Mouse (Mus musculus) MEL (cell line): Measurements from ENCODE around the gene 5730455P16Rik. TPM values are rescaled to one million over a fixed set of nuclear protein-coding genes. Genes with fewer than 3 reads are reported as not detected.

Experiments used
- DNase-seq: peaks from one replicate; pipeline ENCODE4 v3.0.0; 2011; ENCODE audit warnings: low read depth, low spot score
- H3K27ac ChIP-seq: 2 replicates; pipeline ENCODE4 v1.5.1; 2012; ENCODE audit warnings: low read depth, mild to moderate bottlenecking, control low read depth, low read length, moderate library complexity; ENCODE audit not compliant: control insufficient read depth
- H3K27me3 ChIP-seq, 2 experiments: fragments of 150-350 bp in 1 of 2; sonication (generic) in 1 of 2; 2 replicates each; pipeline ENCODE4 v1.6.1; 2012; ENCODE audit warnings: low read length in 2 of 2, mild to moderate bottlenecking in 2 of 2, improper control_type of control experiment in 1 of 2, moderate library complexity in 1 of 2; ENCODE audit not compliant: insufficient read depth in 2 of 2, control insufficient read depth in 1 of 2
- H3K36me3 ChIP-seq, 2 experiments: 2 replicates each; pipeline ENCODE4 v1.6.1; 2012 to 2014; ENCODE audit warnings: low read length in 2 of 2, improper control_type of control experiment in 1 of 2, inconsistent platforms in 1 of 2, mild to moderate bottlenecking in 1 of 2; ENCODE audit not compliant: insufficient read depth in 2 of 2, control insufficient read depth in 1 of 2
- H3K4me1 ChIP-seq, 2 experiments: fragments of 150-350 bp in 1 of 2; sonication (generic) in 1 of 2; 2 replicates each; pipeline ENCODE4 v1.6.1; 2012; ENCODE audit warnings: low read length in 2 of 2, improper control_type of control experiment in 1 of 2, mild to moderate bottlenecking in 1 of 2; ENCODE audit not compliant: insufficient read depth in 2 of 2, control insufficient read depth in 1 of 2
- H3K4me3 ChIP-seq, 2 experiments: fragments of 150-350 bp in 1 of 2; sonication (generic) in 1 of 2; 2 replicates each; pipeline ENCODE4 v1.5.1; 2012; ENCODE audit warnings: low read depth in 2 of 2, low read length in 2 of 2, mild to moderate bottlenecking in 2 of 2, moderate library complexity in 2 of 2, control low read depth in 1 of 2, improper control_type of control experiment in 1 of 2; ENCODE audit not compliant: control insufficient read depth in 1 of 2, insufficient read depth in 1 of 2
- H3K79me2 ChIP-seq: 2 replicates; pipeline ENCODE4 v1.6.1; 2012; ENCODE audit warnings: mild to moderate bottlenecking, low read length, moderate library complexity; ENCODE audit not compliant: control insufficient read depth, poor library complexity, insufficient read depth
- H3K9ac ChIP-seq: 2 replicates; pipeline ENCODE4 v1.6.1; 2012; ENCODE audit warnings: low read depth, mild to moderate bottlenecking, control low read depth, low read length, moderate library complexity; ENCODE audit not compliant: control insufficient read depth, poor library complexity, severe bottlenecking
- H3K9me3 ChIP-seq: fragments of 150-350 bp; sonication (generic); replicated peaks from 2 replicates; pipeline ENCODE4 v1.6.1; 2012; ENCODE audit warnings: mild to moderate bottlenecking, low read length, improper control_type of control experiment, moderate library complexity; ENCODE audit not compliant: insufficient read depth
- CTCF ChIP-seq, 3 experiments: IDR thresholded peaks in 2 of 3; conservative IDR thresholded peaks in 1 of 3; 2 replicates each; pipeline ENCODE4 v1.5.1; 2011 to 2012; ENCODE audit warnings: low read length in 3 of 3, low read depth in 2 of 3, mild to moderate bottlenecking in 2 of 3, improper control_type of control experiment in 1 of 3, inconsistent platforms in 1 of 3, mixed read lengths in 1 of 3, moderate library complexity in 1 of 3; ENCODE audit not compliant: control insufficient read depth in 1 of 3, insufficient read depth in 1 of 3, poor library complexity in 1 of 3, severe bottlenecking in 1 of 3
- ELF1 ChIP-seq: IDR thresholded peaks from 2 replicates; pipeline ENCODE4 v1.6.1; 2014; ENCODE audit warnings: low read depth, mild to moderate bottlenecking, inconsistent platforms, low read length, improper control_type of control experiment, moderate library complexity
- ETS1 ChIP-seq: IDR thresholded peaks from 2 replicates; pipeline ENCODE4 v1.6.1; 2012; ENCODE audit warnings: low read depth, mild to moderate bottlenecking, inconsistent platforms, low read length, improper control_type of control experiment, moderate library complexity
- HCFC1 ChIP-seq: IDR thresholded peaks from 2 replicates; pipeline ENCODE4 v1.6.1; 2012; ENCODE audit warnings: low read depth, mild to moderate bottlenecking, inconsistent platforms, low read length, improper control_type of control experiment, moderate library complexity
- JUND ChIP-seq: IDR thresholded peaks from 2 replicates; pipeline ENCODE4 v1.6.1; 2011; ENCODE audit warnings: low read depth, mild to moderate bottlenecking, improper control_type of control experiment, low read length
- KAT2A ChIP-seq: conservative IDR thresholded peaks from 2 replicates; pipeline ENCODE4 v1.6.1; 2012; ENCODE audit warnings: low read depth, low read length, improper control_type of control experiment, inconsistent platforms
- MAX ChIP-seq: IDR thresholded peaks from 2 replicates; pipeline ENCODE4 v1.6.1; 2011; ENCODE audit warnings: low read length, improper control_type of control experiment
- MYB ChIP-seq: IDR thresholded peaks from 2 replicates; pipeline ENCODE4 v1.6.1; 2011; ENCODE audit warnings: mild to moderate bottlenecking, low read depth, low read length, improper control_type of control experiment
- NRF1 ChIP-seq: IDR thresholded peaks from 2 replicates; pipeline ENCODE4 v1.6.1; 2014; ENCODE audit warnings: low read depth, mild to moderate bottlenecking, inconsistent platforms, low read length, improper control_type of control experiment, moderate library complexity; ENCODE audit not compliant: poor library complexity, insufficient read depth, severe bottlenecking
- POLR2A ChIP-seq, 2 experiments: IDR thresholded peaks; 2 replicates each; pipeline ENCODE4 v1.6.1; 2011 to 2012; ENCODE audit warnings: low read length in 2 of 2, mild to moderate bottlenecking in 2 of 2, control low read depth in 1 of 2, improper control_type of control experiment in 1 of 2, low read depth in 1 of 2, moderate library complexity in 1 of 2; ENCODE audit not compliant: control insufficient read depth in 1 of 2, insufficient read depth in 1 of 2, poor library complexity in 1 of 2
- POLR2AphosphoS2 ChIP-seq: IDR thresholded peaks from 2 replicates; pipeline ENCODE4 v1.6.1; 2011; ENCODE audit warnings: low read length, improper control_type of control experiment
- SIN3A ChIP-seq: IDR thresholded peaks from 2 replicates; pipeline ENCODE4 v1.6.1; 2012; ENCODE audit warnings: low read length, improper control_type of control experiment, inconsistent platforms
- SMC3 ChIP-seq: IDR thresholded peaks from 2 replicates; pipeline ENCODE4 v1.6.1; 2011; ENCODE audit warnings: low read depth, low read length, improper control_type of control experiment
- TAL1 ChIP-seq: IDR thresholded peaks from 2 replicates; pipeline ENCODE4 v1.6.1; 2012; ENCODE audit warnings: mild to moderate bottlenecking, inconsistent platforms, low read length, moderate library complexity, mixed read lengths
- USF2 ChIP-seq, 2 experiments: IDR thresholded peaks; 2 replicates each; pipeline ENCODE4 v1.6.1; 2011 to 2012; ENCODE audit warnings: improper control_type of control experiment in 2 of 2, low read length in 2 of 2, borderline replicate concordance in 1 of 2, inconsistent platforms in 1 of 2, low read depth in 1 of 2, mild to moderate bottlenecking in 1 of 2; ENCODE audit not compliant: insufficient read depth in 1 of 2
- polyA plus RNA-seq, 2 experiments: library from polyadenylated mRNA; stranded (reverse) in 1 of 2; unstranded in 1 of 2; fragments of >175 nt in 1 of 2; fragments of >200 nt in 1 of 2; gene quantifications; 2 replicates each; pipeline versions ENCODE4 v1.2.1 to v1.2.4; 2012; ENCODE audit warnings: low replicate concordance in 2 of 2, low read depth in 1 of 2; ENCODE audit not compliant: insufficient read length in 2 of 2, insufficient read depth in 1 of 2, missing spikeins in 1 of 2
- total RNA-seq: library from RNA; depleted of rRNA; stranded (reverse); fragments of 300-350 nt; gene quantifications from 2 replicates; pipeline ENCODE4 v1.2.3, GENCODE M21; 2012

The 5730455P16Rik gene
- total and polyA plus RNA-seq, 3 experiments = 9.5 to 10.1 TPM; not detected in 1

DNA sequence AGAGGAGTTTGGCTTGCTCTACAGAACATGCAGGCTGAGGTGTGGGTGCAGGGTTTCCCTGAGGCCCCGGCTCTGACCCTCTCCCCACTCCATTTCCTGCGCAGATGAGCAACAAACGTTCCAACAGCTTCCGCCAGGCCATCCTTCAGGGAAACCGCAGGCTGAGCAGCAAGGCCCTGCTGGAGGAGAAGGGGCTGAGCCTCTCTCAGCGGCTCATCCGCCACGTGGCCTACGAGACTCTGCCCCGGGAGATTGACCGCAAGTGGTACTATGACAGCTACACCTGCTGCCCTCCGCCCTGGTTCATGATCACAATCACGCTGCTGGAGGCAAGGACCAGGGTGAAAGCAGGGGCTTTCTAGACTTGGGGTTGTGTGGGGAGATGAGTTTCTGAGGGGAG is 54.6 kb downstream of the 5730455P16Rik start:
- DNase-seq = no peak
- no peak overlapping the region for H3K27ac ChIP-seq
- H3K9me3 ChIP-seq = no peaks in the 10 kb centered on the region
- no peak overlapping the region for H3K9ac ChIP-seq
- H3K79me2 ChIP-seq = no peaks in the 10 kb centered on the region
- no peak overlapping the region for H3K4me3 ChIP-seq
- H3K4me1 ChIP-seq = peaks cover 0 to 2% of the 10 kb centered on the region in 2 experiments; a peak in 1 of 4 replicates
- no peak for TF ChIP-seq USF2 (IDR thresholded peaks at IDR 0.05; ENCODE audit: borderline replicate concordance in 1 of 2, insufficient read depth in 1 of 2, low read depth in 1 of 2, low read length in 2 of 2)
- TF ChIP-seq ELF1 = no peak
- TF ChIP-seq MYB = no peak
- TF ChIP-seq KAT2A = no peak
- no peak for TF ChIP-seq JUND
- no peak for TF ChIP-seq HCFC1
- TF ChIP-seq NRF1 = no peak
- no peak for TF ChIP-seq SIN3A
- no peak for TF ChIP-seq CTCF (IDR thresholded peaks at IDR 0.05 in 2 of 3, conservative IDR thresholded peaks at IDR 0.05 in 1 of 3; ENCODE audit: control insufficient read depth in 1 of 3, insufficient read depth in 1 of 3, low read depth in 2 of 3, low read length in 3 of 3, poor library complexity in 1 of 3, severe bottlenecking in 1 of 3)
- no peak for TF ChIP-seq TAL1
- TF ChIP-seq SMC3 = no peak
- peaks cover 2 to 5% of the 10 kb centered on the region in 2 experiments for H3K27me3 ChIP-seq
- H3K36me3 ChIP-seq = no peaks in the 10 kb centered on the region

DNA sequence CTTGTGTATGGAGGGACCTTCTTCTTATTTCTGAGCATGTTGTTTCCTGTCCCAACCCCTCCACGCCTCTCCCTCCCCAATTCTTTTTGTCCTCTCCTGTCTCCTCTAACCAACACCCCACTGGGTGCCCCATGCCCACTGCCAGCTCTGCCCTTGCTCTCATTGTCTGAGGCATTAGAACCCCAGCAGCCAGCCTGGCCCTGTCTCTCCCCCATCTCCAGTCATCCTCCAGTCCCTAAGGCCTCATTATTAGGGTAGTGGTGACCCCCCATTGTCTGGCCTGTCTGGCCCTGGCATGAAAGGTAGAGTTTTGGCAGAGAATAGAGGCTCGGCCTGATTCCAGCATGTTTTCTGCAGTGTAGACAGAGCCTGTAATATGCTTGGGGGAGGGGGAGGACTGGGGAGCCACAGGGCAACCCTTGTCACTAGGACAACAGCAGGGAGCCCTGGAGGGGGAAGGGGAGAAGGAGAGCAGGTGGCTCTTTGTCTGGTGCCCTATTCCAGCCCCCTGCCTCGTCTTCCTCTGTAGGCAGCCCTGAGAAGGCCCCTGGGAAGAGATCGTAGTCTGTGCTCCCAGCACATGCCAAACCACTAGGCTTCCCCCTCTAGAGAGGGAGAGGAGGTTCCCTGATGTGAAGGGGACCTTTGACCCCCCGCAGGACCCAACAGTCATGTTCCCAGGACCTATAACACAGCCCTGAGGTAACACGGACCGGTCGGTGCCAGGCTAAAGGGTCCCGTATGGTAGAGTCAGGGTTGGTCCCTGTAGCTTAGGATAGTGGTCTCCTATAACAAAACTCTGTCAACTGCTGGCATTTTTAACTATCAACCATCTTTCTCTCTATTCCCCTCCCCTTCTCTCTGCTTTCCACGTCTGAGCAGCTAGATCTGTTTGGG is 61.8 kb downstream of the 5730455P16Rik start:
- Histone ChIP-seq H3K4me3 (no peak overlapping the region), H3K79me2 (no peaks in the 10 kb centered on the region), H3K27ac (no peak overlapping the region), H3K9ac (no peak overlapping the region), H3K27me3 (no peaks in the 10 kb centered on the region), H3K9me3 (no peaks in the 10 kb centered on the region), H3K36me3 (no peaks in the 10 kb centered on the region), H3K4me1 (peaks cover 0 to 6% of the 10 kb centered on the region in 2 experiments; a peak in 3 of 4 replicates)
- TF ChIP-seq ETS1 (no peak), MAX (no peak), ELF1 (0 out of 2 replicates have a peak, but pooled peaks have one; percentile 14)
- no peak for DNase-seq

DNA sequence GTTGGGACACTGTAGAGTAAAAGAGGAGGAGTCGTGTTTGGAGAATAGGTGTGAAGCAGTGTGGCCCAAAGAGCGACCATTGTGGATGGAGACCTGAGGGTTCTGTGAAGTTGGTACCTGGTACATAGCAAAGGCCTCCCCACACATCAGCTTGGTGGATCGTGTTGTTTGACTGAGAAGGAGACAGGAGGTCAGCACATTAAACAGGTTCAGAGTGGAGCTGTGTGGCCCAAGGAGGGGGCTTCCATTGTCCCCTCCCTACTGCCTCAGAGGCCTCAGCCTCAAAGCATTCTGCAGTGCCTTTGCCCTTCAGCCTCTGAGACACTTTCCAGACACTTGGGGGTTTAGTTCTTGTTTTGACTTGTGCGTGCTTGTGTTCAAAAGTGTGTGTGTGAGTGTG is 63.9 kb downstream of the 5730455P16Rik start:
- TF ChIP-seq POLR2AphosphoS2 (peak; percentile 76; the same call in 1 of the 2 replicates), NRF1 (no peak), POLR2A (IDR thresholded peaks at IDR 0.05; ENCODE audit: control insufficient read depth in 1 of 2, insufficient read depth in 1 of 2, low read depth in 1 of 2, low read length in 2 of 2, poor library complexity in 1 of 2) (peak; percentile 27 to 58; a peak in 2 of 4 replicates)
- Histone ChIP-seq H3K9ac (no peak overlapping the region), H3K27ac (no peak overlapping the region), H3K4me1 (peaks cover 0 to 4% of the 10 kb centered on the region in 2 experiments; a peak in 2 of 4 replicates), H3K4me3 (no peak overlapping the region), H3K79me2 (no peaks in the 10 kb centered on the region), H3K27me3 (no peaks in the 10 kb centered on the region), H3K9me3 (no peaks in the 10 kb centered on the region), H3K36me3 (no peaks in the 10 kb centered on the region)
- peak; percentile 57 for DNase-seq
